Mouse (Mus musculus) hindbrain, embryonic 11.5 days (tissue): ENCODE measurements at regions not wholly inside any gene's neighbourhood (a gene's known extent, or its start where the extent isn't known, plus 50 kb on each side); places are given as distances from the start of the nearest gene placed in this dataset.
A peak's percentile ranks its signal among the peaks of the same experiment; 100 is the strongest.

ENCODE experiments used
- ATAC-seq: fragments of 200-750 bp; cut with Nextera tagmentation; 2 replicates; pipeline ENCODE4 v1.8.0; 2017; ENCODE audit warnings: mild to moderate bottlenecking, moderate TSS enrichment, moderate library complexity; ENCODE audit not compliant: low FRiP score
- DNase-seq: peaks from one replicate; pipeline ENCODE4 v3.0.0-alpha.2; 2015; ENCODE audit warnings: low spot score
- H3K27ac ChIP-seq: fragments of 300-500 bp; sonication (generic); 2 replicates; pipeline ENCODE4 v1.5.1; 2014; ENCODE audit warnings: mild to moderate bottlenecking, low read depth, low read length
- H3K27me3 ChIP-seq: fragments of 300-500 bp; sonication (generic); 2 replicates; pipeline ENCODE4 v1.6.1; 2014; ENCODE audit warnings: mild to moderate bottlenecking, low read length, moderate library complexity, mixed read lengths; ENCODE audit not compliant: control insufficient read depth, insufficient read depth
- H3K36me3 ChIP-seq: fragments of 300-500 bp; sonication (generic); 2 replicates; pipeline ENCODE4 v1.6.1; 2014; ENCODE audit warnings: mild to moderate bottlenecking, low read length, moderate library complexity, mixed read lengths; ENCODE audit not compliant: control insufficient read depth, insufficient read depth
- H3K4me1 ChIP-seq: fragments of 300-500 bp; sonication (generic); replicated peaks from 2 replicates; pipeline ENCODE4 v1.6.1; 2014; ENCODE audit warnings: low read length, mixed read lengths; ENCODE audit not compliant: control insufficient read depth, insufficient read depth
- H3K4me2 ChIP-seq: fragments of 300-500 bp; sonication (generic); replicated peaks from 2 replicates; pipeline ENCODE4 v1.6.1; 2014; ENCODE audit warnings: mild to moderate bottlenecking, low read depth, low read length
- H3K4me3 ChIP-seq: fragments of 300-500 bp; sonication (generic); 2 replicates; pipeline ENCODE4 v1.5.1; 2014; ENCODE audit warnings: low read depth, low read length
- H3K9ac ChIP-seq: fragments of 300-500 bp; sonication (generic); 2 replicates; pipeline ENCODE4 v1.6.1; 2014; ENCODE audit warnings: low read depth, low read length
- H3K9me3 ChIP-seq: fragments of 300-500 bp; sonication (generic); 2 replicates; pipeline ENCODE4 v1.6.1; 2016; ENCODE audit warnings: low read length; ENCODE audit not compliant: control insufficient read depth
- WGBS: fragments of 180-500 bp; shearing (Covaris S2); extraction: QIAGEN DNeasy Blood & Tissue Kit; methylation state at CpG from one replicate; pipeline ENCODE4 v1.1.7; 2014; 5-methylcytosine and 5-hydroxymethylcytosine counted together

- DNase-seq (no peak), ATAC-seq (no peak)
- Histone ChIP-seq H3K36me3 (no peaks in the 10 kb centered on the region), H3K9me3 (no peaks in the 10 kb centered on the region), H3K27ac (no peak overlapping the region), H3K9ac (no peak overlapping the region), H3K4me1 (peaks cover 5% of the 10 kb centered on the region; the same call in 1 of the 2 replicates), H3K4me2 (no peak overlapping the region), H3K27me3 (no peaks in the 10 kb centered on the region), H3K4me3 (no peak overlapping the region)
- 89% methylated on average over 2 of the region's 2 CpGs for WGBS
These were observed 291.7 kb upstream of the Myt1l start for GRCm38 (mm10) chr12:29236496-29236895.

- H3K9me3 ChIP-seq = no peaks in the 10 kb centered on the region
- no peaks in the 10 kb centered on the region for H3K27me3 ChIP-seq
- ATAC-seq (no peak), DNase-seq (no peak)
- no peak overlapping the region for H3K4me2 ChIP-seq
- peak overlapping the region; percentile 45; the same call in 1 of the 2 replicates for H3K27ac ChIP-seq
- H3K36me3 ChIP-seq = no peaks in the 10 kb centered on the region
- peaks cover 5% of the 10 kb centered on the region; the same call in 1 of the 2 replicates for H3K4me1 ChIP-seq
- no peak overlapping the region for H3K9ac ChIP-seq
- H3K4me3 ChIP-seq = no peak overlapping the region
- 46% methylated on average over 5 of the region's 5 CpGs for WGBS
These were observed 290.7 kb upstream of the Myt1l start for GRCm38 (mm10) chr12:29237516-29237915.

DNA sequence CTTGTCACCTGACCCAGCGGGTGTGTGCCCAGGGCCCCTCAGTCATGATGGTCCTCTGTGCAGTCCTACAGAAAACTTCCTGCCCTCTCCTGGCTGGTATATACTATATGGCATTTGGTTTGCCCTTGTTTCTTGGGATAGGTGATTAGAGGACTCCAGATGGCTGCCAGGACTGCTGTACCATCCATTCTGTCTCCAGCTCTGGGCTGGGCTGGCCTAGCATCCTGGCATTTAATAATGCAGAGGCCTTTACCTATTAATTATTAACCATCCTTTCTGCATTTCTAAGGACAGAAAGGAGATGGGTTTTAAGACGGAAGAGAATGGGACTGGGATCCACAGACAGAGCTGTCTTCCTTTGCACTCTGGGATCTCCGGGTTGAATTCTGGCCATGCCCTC is 288.7 kb upstream of the Myt1l start:
- H3K4me1 ChIP-seq = no peaks in the 10 kb centered on the region
- H3K4me3 ChIP-seq = no peak overlapping the region
- no peak overlapping the region for H3K4me2 ChIP-seq
- H3K27ac ChIP-seq = no peak overlapping the region
- no peaks in the 10 kb centered on the region for H3K9me3 ChIP-seq
- 81% methylated on average over 3 of the region's 3 CpGs for WGBS
- no peaks in the 10 kb centered on the region for H3K27me3 ChIP-seq
- H3K9ac ChIP-seq = no peak overlapping the region
- no peaks in the 10 kb centered on the region for H3K36me3 ChIP-seq
- no peak for DNase-seq
- no peak for ATAC-seq

DNA sequence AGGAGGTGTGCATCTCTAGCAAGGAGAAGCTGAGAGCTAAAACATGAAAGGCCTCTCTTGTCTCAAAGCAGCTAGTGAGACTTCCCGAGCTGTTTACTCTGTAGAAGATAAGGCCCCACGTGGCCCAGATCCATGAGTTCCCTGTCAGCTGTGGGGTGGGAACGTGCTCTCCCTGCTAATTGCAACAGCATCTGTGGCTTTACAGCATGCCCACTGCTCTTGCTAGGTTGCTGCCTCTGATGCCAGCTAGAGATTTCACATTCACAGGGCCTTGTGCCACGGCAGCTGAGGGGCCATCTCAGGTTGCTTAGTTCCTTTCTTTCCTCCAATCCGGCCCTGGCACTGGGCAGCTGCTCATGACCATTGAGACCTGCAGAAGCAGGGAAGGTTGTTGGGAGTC is 288.2 kb upstream of the Myt1l start:
- DNase-seq = no peak
- Histone ChIP-seq H3K9me3 (no peaks in the 10 kb centered on the region), H3K4me2 (no peak overlapping the region), H3K4me1 (no peaks in the 10 kb centered on the region), H3K36me3 (no peaks in the 10 kb centered on the region), H3K27me3 (no peaks in the 10 kb centered on the region), H3K27ac (no peak overlapping the region), H3K4me3 (no peak overlapping the region), H3K9ac (no peak overlapping the region)
- ATAC-seq = no peak
- 65% methylated on average over 5 of the region's 5 CpGs for WGBS

DNA sequence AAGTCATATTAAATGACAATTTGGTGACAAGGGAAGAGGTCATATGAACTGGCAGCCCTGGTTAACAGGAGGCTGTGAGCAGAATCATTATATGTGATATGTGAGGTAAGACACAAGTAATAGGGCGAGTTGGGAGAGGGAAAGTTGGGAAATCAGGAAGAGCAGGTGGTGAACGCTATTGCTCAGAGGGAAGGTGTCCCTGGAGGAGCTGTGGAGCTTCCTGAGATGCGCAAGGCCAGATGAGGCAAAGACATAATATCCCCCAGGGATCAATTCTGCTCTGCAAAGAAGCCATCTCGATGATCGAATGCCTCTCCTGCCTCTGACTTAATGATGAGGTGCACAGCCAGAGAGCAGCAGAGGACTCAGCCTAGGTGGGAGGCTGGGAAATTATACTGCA is 285.1 kb upstream of the Myt1l start:
- Histone ChIP-seq H3K36me3 (no peaks in the 10 kb centered on the region), H3K9me3 (no peaks in the 10 kb centered on the region), H3K27ac (no peak overlapping the region), H3K27me3 (no peaks in the 10 kb centered on the region), H3K9ac (no peak overlapping the region), H3K4me2 (no peak overlapping the region), H3K4me3 (no peak overlapping the region), H3K4me1 (no peaks in the 10 kb centered on the region)
- 65% methylated on average over 5 of the region's 5 CpGs for WGBS
- ATAC-seq = no peak
- DNase-seq = no peak

- no peak overlapping the region for H3K4me2 ChIP-seq
- H3K9ac ChIP-seq = no peak overlapping the region
- WGBS = 35% methylated on average over 3 of the region's 3 CpGs
- ATAC-seq (no peak; the same call in 1 of the 2 replicates), DNase-seq (no peak)
- no peak overlapping the region for H3K4me3 ChIP-seq
- H3K36me3 ChIP-seq = no peaks in the 10 kb centered on the region
- H3K27me3 ChIP-seq = no peaks in the 10 kb centered on the region
- no peak overlapping the region for H3K27ac ChIP-seq
- no peaks in the 10 kb centered on the region for H3K9me3 ChIP-seq
- no peaks in the 10 kb centered on the region for H3K4me1 ChIP-seq
These were observed 282.1 kb upstream of the Myt1l start for GRCm38 (mm10) chr12:29246041-29246440.

DNA sequence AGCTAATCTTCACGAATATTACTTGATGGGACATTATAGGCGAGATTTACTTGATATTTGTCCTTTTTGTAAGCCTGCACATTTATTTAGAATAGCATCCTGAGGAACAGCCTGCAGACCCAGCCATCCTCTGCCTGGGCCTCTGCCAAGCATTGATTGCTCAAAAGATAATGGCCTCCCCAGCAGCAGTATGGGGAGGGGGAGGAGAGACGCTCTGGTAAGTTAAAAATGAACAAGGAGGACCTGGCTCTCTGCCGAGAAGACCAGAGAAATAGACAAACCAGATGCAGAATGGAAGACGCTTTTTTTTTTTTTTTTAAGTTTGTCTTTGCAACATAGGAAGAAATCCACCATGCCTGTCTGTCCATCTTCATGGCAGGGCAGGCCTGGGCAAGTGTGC is 280.8 kb upstream of the Myt1l start:
- Histone ChIP-seq H3K9ac (no peak overlapping the region), H3K4me1 (no peaks in the 10 kb centered on the region), H3K4me2 (no peak overlapping the region), H3K4me3 (no peak overlapping the region), H3K9me3 (no peaks in the 10 kb centered on the region), H3K27me3 (no peaks in the 10 kb centered on the region), H3K27ac (no peak overlapping the region), H3K36me3 (no peaks in the 10 kb centered on the region)
- WGBS = 72% methylated on average over 5 of the region's 5 CpGs
- DNase-seq (no peak), ATAC-seq (no peak)

GRCm38 (mm10) chr12:29248459-29248858 is 279.7 kb upstream of the Myt1l start:
- H3K36me3 ChIP-seq = no peaks in the 10 kb centered on the region
- H3K27ac ChIP-seq = no peak overlapping the region
- H3K9me3 ChIP-seq = no peaks in the 10 kb centered on the region
- no peak overlapping the region for H3K4me2 ChIP-seq
- 84% methylated on average over 10 of the region's 10 CpGs for WGBS
- no peak for DNase-seq
- H3K27me3 ChIP-seq = no peaks in the 10 kb centered on the region
- H3K4me3 ChIP-seq = no peak overlapping the region
- H3K9ac ChIP-seq = no peak overlapping the region
- no peak for ATAC-seq
- no peaks in the 10 kb centered on the region for H3K4me1 ChIP-seq

- no peaks in the 10 kb centered on the region for H3K9me3 ChIP-seq
- no peak for ATAC-seq
- DNase-seq = no peak
- peaks cover 10% of the 10 kb centered on the region for H3K4me1 ChIP-seq
- no peaks in the 10 kb centered on the region for H3K27me3 ChIP-seq
- no peaks in the 10 kb centered on the region for H3K36me3 ChIP-seq
- H3K9ac ChIP-seq = no peak overlapping the region
- 91% methylated on average over 4 of the region's 4 CpGs for WGBS
- H3K4me2 ChIP-seq = no peak overlapping the region
- no peak overlapping the region for H3K4me3 ChIP-seq
- no peak overlapping the region for H3K27ac ChIP-seq
These were observed 272.1 kb upstream of the Myt1l start for GRCm38 (mm10) chr12:29256103-29256502.
